Mouse (Mus musculus): Measurements from ENCODE around the gene Zc3h6. TPM values are rescaled to one million over a fixed set of nuclear protein-coding genes. Genes with fewer than 3 reads are reported as not detected.
"Not testable (repeated sequence)": the region's sequence is repeated elsewhere in the genome, so short reads cannot be mapped to it uniquely, and the experiment has no call there.

Zc3h6 gene
- polyA plus RNA-seq, 1 experiment from 2014 or later: 6.0 TPM

DNA sequence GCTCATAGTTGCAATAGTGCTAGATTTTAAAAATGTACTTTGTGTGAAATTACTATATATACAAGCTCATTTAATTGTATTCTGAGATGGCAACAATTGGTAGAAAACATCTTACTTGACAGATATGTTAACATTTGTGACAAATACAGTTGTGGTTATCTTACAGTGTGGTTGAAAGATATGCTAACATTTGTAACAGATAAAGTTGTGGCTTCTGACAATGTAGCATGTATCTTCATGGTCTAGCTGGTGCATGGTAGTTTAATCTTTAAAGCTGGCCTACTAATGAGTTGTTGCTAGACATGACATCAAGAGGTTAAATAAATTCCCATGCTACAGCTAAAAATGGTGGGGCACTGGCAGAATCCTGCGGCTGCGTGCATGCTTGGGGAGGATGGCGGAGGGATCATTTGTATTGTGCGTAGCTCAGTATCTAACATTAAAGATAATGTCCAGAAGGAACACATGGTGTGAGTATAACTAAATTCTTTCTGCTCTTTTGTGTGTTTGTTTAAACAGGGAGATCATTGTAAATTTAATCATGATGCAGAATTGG is 39.1 kb downstream of the Zc3h6 start:
- Histone ChIP-seq H3K27ac (replicated peaks; ENCODE audit: low read depth, low read length) (no peak overlapping the region), H3K4me3 (replicated peaks; ENCODE audit: low read depth, low read length) (no peak overlapping the region), H3K36me3 (ENCODE audit: control insufficient read depth, insufficient read depth, low read length) (no peaks in the 10 kb centered on the region), H3K9ac (replicated peaks; ENCODE audit: low read length) (no peak overlapping the region), H3K4me2 (ENCODE audit: low read length) (no peak overlapping the region), H3K4me1 (ENCODE audit: control insufficient read depth, insufficient read depth, low read length) (no peaks in the 10 kb centered on the region), H3K9me3 (ENCODE audit: control insufficient read depth, low read length) (no peaks in the 10 kb centered on the region), H3K27me3 (ENCODE audit: control insufficient read depth, insufficient read depth, low read length) (no peaks in the 10 kb centered on the region)
- no peak for DNase-seq
- no peak for ATAC-seq (ENCODE audit: low FRiP score, low TSS enrichment)
- 74% methylated on average over 4 of the region's 4 CpGs for WGBS

DNA sequence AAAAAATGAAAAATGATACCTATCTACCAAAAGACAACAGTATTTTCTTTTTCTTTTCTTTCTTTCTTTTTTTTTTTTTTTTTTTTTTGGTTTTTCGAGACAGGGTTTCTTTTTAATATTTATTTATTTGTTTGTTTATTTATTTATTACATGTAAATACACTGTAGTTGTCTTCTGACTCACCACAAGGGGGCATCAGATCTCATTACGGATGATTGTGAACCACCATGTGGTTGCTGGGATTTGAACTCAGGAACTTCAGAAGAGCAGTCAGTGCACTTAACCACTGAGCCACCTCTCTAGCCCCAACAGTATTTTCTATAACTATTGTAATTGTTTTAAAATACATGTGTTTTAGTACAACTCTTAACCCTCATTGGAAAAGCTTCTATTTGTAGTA is 41.7 kb downstream of the Zc3h6 start:
- WGBS: 87% methylated on average over 2 of the region's 2 CpGs
- not testable (repeated sequence) for H3K36me3 ChIP-seq (ENCODE audit: control insufficient read depth, insufficient read depth, low read length)

GRCm38 (mm10) chr2:129020106-129020505 is 52.9 kb downstream of the Zc3h6 start:
- Histone ChIP-seq H3K27me3 (ENCODE audit: control insufficient read depth, insufficient read depth, low read length) (no peaks in the 10 kb centered on the region), H3K4me1 (ENCODE audit: control insufficient read depth, insufficient read depth, low read length) (no peaks in the 10 kb centered on the region), H3K36me3 (ENCODE audit: control insufficient read depth, insufficient read depth, low read length) (peaks cover 12% of the 10 kb centered on the region), H3K9ac (replicated peaks; ENCODE audit: low read length) (no peak overlapping the region), H3K4me2 (ENCODE audit: low read length) (no peak overlapping the region), H3K27ac (replicated peaks; ENCODE audit: low read depth, low read length) (no peak overlapping the region), H3K4me3 (replicated peaks; ENCODE audit: low read depth, low read length) (no peak overlapping the region), H3K9me3 (ENCODE audit: control insufficient read depth, low read length) (no peaks in the 10 kb centered on the region)
- ATAC-seq (ENCODE audit: low FRiP score, low TSS enrichment) (no peak), DNase-seq (no peak)
- 81% methylated on average over 2 of the region's 2 CpGs for WGBS

More for the DNA sequence above, 41.7 kb downstream of the Zc3h6 start:
- not testable (repeated sequence) for H3K9ac ChIP-seq (replicated peaks; ENCODE audit: low read length); H3K27me3 ChIP-seq (ENCODE audit: control insufficient read depth, insufficient read depth, low read length); H3K9me3 ChIP-seq (ENCODE audit: control insufficient read depth, low read length); H3K4me2 ChIP-seq (ENCODE audit: low read length); H3K27ac ChIP-seq (replicated peaks; ENCODE audit: low read depth, low read length); ATAC-seq (ENCODE audit: low FRiP score, low TSS enrichment); H3K4me1 ChIP-seq (ENCODE audit: control insufficient read depth, insufficient read depth, low read length); H3K4me3 ChIP-seq (replicated peaks; ENCODE audit: low read depth, low read length)
- peak; percentile 14 for DNase-seq

- no peaks in the 10 kb centered on the region for H3K9me3 ChIP-seq (ENCODE audit: control insufficient read depth, low read length)
- ATAC-seq (ENCODE audit: low FRiP score, low TSS enrichment) (no peak), DNase-seq (no peak)
- H3K36me3 ChIP-seq (ENCODE audit: control insufficient read depth, insufficient read depth, low read length): no peaks in the 10 kb centered on the region
- no peaks in the 10 kb centered on the region for H3K27me3 ChIP-seq (ENCODE audit: control insufficient read depth, insufficient read depth, low read length)
- H3K4me3 ChIP-seq (replicated peaks; ENCODE audit: low read depth, low read length): no peak overlapping the region
- H3K27ac ChIP-seq (replicated peaks; ENCODE audit: low read depth, low read length): no peak overlapping the region
- no peak overlapping the region for H3K4me2 ChIP-seq (ENCODE audit: low read length)
- H3K9ac ChIP-seq (replicated peaks; ENCODE audit: low read length): no peak overlapping the region
- 85% methylated on average over 9 of the region's 9 CpGs for WGBS
- no peaks in the 10 kb centered on the region for H3K4me1 ChIP-seq (ENCODE audit: control insufficient read depth, insufficient read depth, low read length)
These were observed 57.6 kb downstream of the Zc3h6 start for GRCm38 (mm10) chr2:129024820-129025219.

DNA sequence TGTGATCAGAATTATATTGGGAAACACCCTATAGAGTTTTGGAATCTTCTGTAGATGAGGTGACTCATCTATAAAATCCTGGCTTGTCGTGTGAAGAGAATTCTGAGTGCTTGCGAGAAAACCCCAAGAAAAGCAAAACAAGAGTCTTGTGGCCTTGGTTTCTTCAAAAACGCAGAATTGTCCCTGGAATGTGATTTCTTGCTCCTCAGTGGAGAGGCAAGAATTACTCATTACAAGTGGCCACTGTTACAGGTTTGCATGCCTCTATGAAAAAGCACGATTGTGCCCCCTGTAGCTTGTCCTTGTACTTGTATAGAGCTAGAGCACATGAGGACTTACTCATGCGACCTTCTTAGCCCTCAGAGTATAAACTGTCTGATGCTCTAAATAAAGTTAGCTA is 68.2 kb downstream of the Zc3h6 start:
- no peak for ATAC-seq (ENCODE audit: low FRiP score, low TSS enrichment)

GRCm38 (mm10) chr2:129038426-129038936 is 71.3 kb downstream of the Zc3h6 start:
- Histone ChIP-seq H3K4me1 (ENCODE audit: control insufficient read depth, insufficient read depth, low read length) (peaks cover 8% of the 10 kb centered on the region; the same call in 1 of the 2 replicates), H3K9ac (replicated peaks; ENCODE audit: low read length) (peak overlapping the region; percentile 68), H3K4me3 (replicated peaks; ENCODE audit: low read depth, low read length) (peak overlapping the region; percentile 45), H3K36me3 (ENCODE audit: control insufficient read depth, insufficient read depth, low read length) (no peaks in the 10 kb centered on the region), H3K4me2 (ENCODE audit: low read length) (peak overlapping the region; percentile 85), H3K9me3 (ENCODE audit: control insufficient read depth, low read length) (no peaks in the 10 kb centered on the region), H3K27ac (replicated peaks; ENCODE audit: low read depth, low read length) (no peak overlapping the region), H3K27me3 (ENCODE audit: control insufficient read depth, insufficient read depth, low read length) (peaks cover 13% of the 10 kb centered on the region; the same call in 1 of the 2 replicates)
- 23% methylated on average over 15 of the region's 15 CpGs for WGBS
- DNase-seq (no peak), ATAC-seq (ENCODE audit: low FRiP score, low TSS enrichment) (peak; percentile 2; the same call in 1 of the 2 replicates)

More for the DNA sequence above, 68.2 kb downstream of the Zc3h6 start:
- H3K27ac ChIP-seq (replicated peaks; ENCODE audit: low read depth, low read length): no peak overlapping the region
- WGBS: 86% methylated on average over 5 of the region's 5 CpGs
- no peak for DNase-seq
- H3K4me3 ChIP-seq (replicated peaks; ENCODE audit: low read depth, low read length): no peak overlapping the region
- no peak overlapping the region for H3K4me2 ChIP-seq (ENCODE audit: low read length)
- peaks cover 13% of the 10 kb centered on the region; the same call in 1 of the 2 replicates for H3K27me3 ChIP-seq (ENCODE audit: control insufficient read depth, insufficient read depth, low read length)
- no peaks in the 10 kb centered on the region for H3K36me3 ChIP-seq (ENCODE audit: control insufficient read depth, insufficient read depth, low read length)
- H3K9me3 ChIP-seq (ENCODE audit: control insufficient read depth, low read length): no peaks in the 10 kb centered on the region
- H3K4me1 ChIP-seq (ENCODE audit: control insufficient read depth, insufficient read depth, low read length): peaks cover 8% of the 10 kb centered on the region; the same call in 1 of the 2 replicates
- H3K9ac ChIP-seq (replicated peaks; ENCODE audit: low read length): no peak overlapping the region

GRCm38 (mm10) chr2:129038937-129039631 is 71.9 kb downstream of the Zc3h6 start:
- peak; percentile 74 for DNase-seq

DNA sequence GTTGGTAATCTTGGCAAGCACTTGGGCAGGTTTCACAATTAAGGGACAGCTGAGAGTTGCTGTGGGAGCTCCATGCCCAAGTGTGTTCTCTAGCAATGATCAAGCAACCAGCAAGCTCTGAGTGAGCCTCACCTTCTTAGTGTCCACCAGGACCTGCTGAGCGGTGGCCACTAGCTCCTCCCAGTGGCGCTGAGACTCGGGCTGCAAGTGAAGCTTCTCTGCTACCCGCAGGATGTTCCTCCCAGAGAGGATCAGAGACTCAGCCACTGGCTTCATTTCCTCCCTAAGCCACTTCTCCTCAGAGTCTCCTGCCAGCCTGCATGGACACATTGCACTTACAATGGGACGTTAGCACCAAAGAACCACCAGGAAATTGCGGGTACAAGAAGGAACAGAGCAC is 73.4 kb downstream of the Zc3h6 start:
- no peak overlapping the region for H3K27ac ChIP-seq (replicated peaks; ENCODE audit: low read depth, low read length)
- H3K36me3 ChIP-seq (ENCODE audit: control insufficient read depth, insufficient read depth, low read length): no peaks in the 10 kb centered on the region
- no peak overlapping the region for H3K9ac ChIP-seq (replicated peaks; ENCODE audit: low read length)
- no peak overlapping the region for H3K4me3 ChIP-seq (replicated peaks; ENCODE audit: low read depth, low read length)
- peaks cover 13% of the 10 kb centered on the region; the same call in 1 of the 2 replicates for H3K27me3 ChIP-seq (ENCODE audit: control insufficient read depth, insufficient read depth, low read length)
- peaks cover 8% of the 10 kb centered on the region; the same call in 1 of the 2 replicates for H3K4me1 ChIP-seq (ENCODE audit: control insufficient read depth, insufficient read depth, low read length)
- WGBS: 43% methylated on average over 6 of the region's 6 CpGs
- H3K4me2 ChIP-seq (ENCODE audit: low read length): no peak overlapping the region
- no peaks in the 10 kb centered on the region for H3K9me3 ChIP-seq (ENCODE audit: control insufficient read depth, low read length)
- DNase-seq (no peak), ATAC-seq (ENCODE audit: low FRiP score, low TSS enrichment) (no peak)

More at GRCm38 (mm10) chr2:129038937-129039631, 71.9 kb downstream of the Zc3h6 start:
- H3K27me3 ChIP-seq (ENCODE audit: control insufficient read depth, insufficient read depth, low read length): peaks cover 13% of the 10 kb centered on the region; the same call in 1 of the 2 replicates
- peak; percentile 64; the same call in 1 of the 2 replicates for ATAC-seq (ENCODE audit: low FRiP score, low TSS enrichment)
- under 1% methylated on average over 62 of the region's 62 CpGs for WGBS
- no peaks in the 10 kb centered on the region for H3K9me3 ChIP-seq (ENCODE audit: control insufficient read depth, low read length)
- peak overlapping the region; percentile 68 for H3K9ac ChIP-seq (replicated peaks; ENCODE audit: low read length)
- H3K36me3 ChIP-seq (ENCODE audit: control insufficient read depth, insufficient read depth, low read length): no peaks in the 10 kb centered on the region
- peak overlapping the region; percentile 85 for H3K4me2 ChIP-seq (ENCODE audit: low read length)
- peak overlapping the region; percentile 63; the same call in 1 of the 2 replicates for H3K27ac ChIP-seq (replicated peaks; ENCODE audit: low read depth, low read length)
- peaks cover 8% of the 10 kb centered on the region; the same call in 1 of the 2 replicates for H3K4me1 ChIP-seq (ENCODE audit: control insufficient read depth, insufficient read depth, low read length)
- H3K4me3 ChIP-seq (replicated peaks; ENCODE audit: low read depth, low read length): peak overlapping the region; percentile 45

All from midbrain, embryonic 14.5 days (tissue).